Mouse (Mus musculus): ENCODE measurements around the gene Dock2.

DNA sequence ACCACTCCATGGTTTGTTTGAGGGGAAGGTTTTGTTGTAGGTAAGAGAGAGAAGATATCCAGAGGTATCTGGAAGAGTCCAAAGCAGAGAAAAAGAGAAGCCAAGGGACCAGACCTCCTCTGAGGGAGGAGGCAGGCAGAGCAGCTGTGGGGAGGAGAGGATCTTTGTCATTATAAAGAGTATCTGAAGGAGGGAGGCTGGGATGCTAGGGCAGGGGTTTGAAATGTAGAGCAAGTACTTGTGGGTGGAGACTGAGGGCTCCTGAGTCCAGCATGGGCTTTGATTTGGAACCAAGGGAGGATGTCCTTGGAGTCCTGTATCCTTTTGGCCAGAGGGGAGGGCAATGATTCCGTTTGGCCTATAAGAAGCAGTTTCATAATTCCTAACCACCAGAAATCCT lies 346.2 kb downstream of the Dock2 start:
- TF ChIP-seq CTCF (IDR thresholded peaks at IDR 0.05; ENCODE audit: low read depth) (no peak), EP300 (IDR thresholded peaks at IDR 0.05; ENCODE audit: low read depth) (no peak)
